Mouse (Mus musculus) neutrophil, adult 65 days (primary cell): ENCODE measurements around the gene Gm21094. TPM values are rescaled to one million over a fixed set of nuclear protein-coding genes. Genes with fewer than 3 reads are reported as not detected.

ENCODE experiments used
- total RNA-seq: library from RNA; stranded (reverse); gene quantifications from 2 replicates; pipeline ENCODE4 v1.2.4, GENCODE M21; 2023

The Gm21094 gene
- not detected in 2 replicates for total RNA-seq

GRCm38 (mm10) chrY:32620343-32620742, at the start of gene Gm21094:
Gene Gm21094 (minus strand): TSS chrY:32620443.

